Mouse (Mus musculus): ENCODE data around the gene Ugt1a6a. TPM values are rescaled to one million over a fixed set of nuclear protein-coding genes. Genes with fewer than 3 reads are reported as not detected.

Gene Ugt1a6a
- polyA plus RNA-seq, 1 experiment from 2014 or later: 0.80 TPM

GRCm38 (mm10) chr1:88232664-88233380 lies 98.2 kb downstream of the Ugt1a6a start:
- DNase-seq (ENCODE audit: low spot score): no peak
- no peak overlapping the region for H3K4me2 ChIP-seq
- H3K36me3 ChIP-seq (ENCODE audit: control insufficient read depth, insufficient read depth, low read length): no peaks in the 10 kb centered on the region
- H3K4me3 ChIP-seq (ENCODE audit: low read depth, low read length): no peak overlapping the region
- H3K4me1 ChIP-seq (replicated peaks; ENCODE audit: control insufficient read depth, insufficient read depth, low read length): no peaks in the 10 kb centered on the region
- H3K27me3 ChIP-seq (replicated peaks; ENCODE audit: control insufficient read depth, insufficient read depth, low read length): no peaks in the 10 kb centered on the region
- no peak overlapping the region for H3K9ac ChIP-seq (ENCODE audit: low read depth, low read length)
- no peak overlapping the region for H3K27ac ChIP-seq (ENCODE audit: low read depth, low read length)
- peaks cover 94% of the 10 kb centered on the region for H3K9me3 ChIP-seq (ENCODE audit: control insufficient read depth, low read length)
- WGBS: 48% methylated on average over 3 of the region's 3 CpGs
- ATAC-seq (replicated peaks; ENCODE audit: low FRiP score): no peak

GRCm38 (mm10) chr1:88233421-88234247 lies 99.0 kb downstream of the Ugt1a6a start:
- 65% methylated on average over 14 of the region's 14 CpGs for WGBS
- no peak overlapping the region for H3K27ac ChIP-seq (ENCODE audit: low read depth, low read length)
- peaks cover 94% of the 10 kb centered on the region for H3K9me3 ChIP-seq (ENCODE audit: control insufficient read depth, low read length)
- H3K36me3 ChIP-seq (ENCODE audit: control insufficient read depth, insufficient read depth, low read length): no peaks in the 10 kb centered on the region
- H3K4me2 ChIP-seq: no peak overlapping the region
- H3K4me1 ChIP-seq (replicated peaks; ENCODE audit: control insufficient read depth, insufficient read depth, low read length): no peaks in the 10 kb centered on the region
- no peaks in the 10 kb centered on the region for H3K27me3 ChIP-seq (replicated peaks; ENCODE audit: control insufficient read depth, insufficient read depth, low read length)
- H3K9ac ChIP-seq (ENCODE audit: low read depth, low read length): no peak overlapping the region
- ATAC-seq (replicated peaks; ENCODE audit: low FRiP score) (no peak), DNase-seq (ENCODE audit: low spot score) (no peak)
- no peak overlapping the region for H3K4me3 ChIP-seq (ENCODE audit: low read depth, low read length)

GRCm38 (mm10) chr1:88234248-88234610 lies 99.6 kb downstream of the Ugt1a6a start:
- peaks cover 94% of the 10 kb centered on the region for H3K9me3 ChIP-seq (ENCODE audit: control insufficient read depth, low read length)
- H3K9ac ChIP-seq (ENCODE audit: low read depth, low read length): no peak overlapping the region
- WGBS: 60% methylated on average over 4 of the region's 4 CpGs

GRCm38 (mm10) chr1:88234646-88235045 lies 100.0 kb downstream of the Ugt1a6a start:
- Histone ChIP-seq H3K9me3 (ENCODE audit: control insufficient read depth, low read length) (peaks cover 94% of the 10 kb centered on the region), H3K27ac (ENCODE audit: low read depth, low read length) (no peak overlapping the region), H3K4me1 (replicated peaks; ENCODE audit: control insufficient read depth, insufficient read depth, low read length) (no peaks in the 10 kb centered on the region), H3K4me2 (no peak overlapping the region), H3K9ac (ENCODE audit: low read depth, low read length) (no peak overlapping the region), H3K27me3 (replicated peaks; ENCODE audit: control insufficient read depth, insufficient read depth, low read length) (no peaks in the 10 kb centered on the region), H3K4me3 (ENCODE audit: low read depth, low read length) (no peak overlapping the region), H3K36me3 (ENCODE audit: control insufficient read depth, insufficient read depth, low read length) (no peaks in the 10 kb centered on the region)
- 39% methylated on average over 5 of the region's 5 CpGs for WGBS
- no peak for DNase-seq (ENCODE audit: low spot score)
- ATAC-seq (replicated peaks; ENCODE audit: low FRiP score): no peak

More at GRCm38 (mm10) chr1:88234248-88234610, 99.6 kb downstream of the Ugt1a6a start:
- Histone ChIP-seq H3K27ac (ENCODE audit: low read depth, low read length) (no peak overlapping the region), H3K4me1 (replicated peaks; ENCODE audit: control insufficient read depth, insufficient read depth, low read length) (no peaks in the 10 kb centered on the region), H3K4me2 (no peak overlapping the region), H3K36me3 (ENCODE audit: control insufficient read depth, insufficient read depth, low read length) (no peaks in the 10 kb centered on the region), H3K27me3 (replicated peaks; ENCODE audit: control insufficient read depth, insufficient read depth, low read length) (no peaks in the 10 kb centered on the region), H3K4me3 (ENCODE audit: low read depth, low read length) (no peak overlapping the region)
- no peak for ATAC-seq (replicated peaks; ENCODE audit: low FRiP score)
- DNase-seq (ENCODE audit: low spot score): no peak

- peaks cover 93% of the 10 kb centered on the region for H3K9me3 ChIP-seq (ENCODE audit: control insufficient read depth, low read length)
- ATAC-seq (replicated peaks; ENCODE audit: low FRiP score) (no peak), DNase-seq (ENCODE audit: low spot score) (no peak)
- no peaks in the 10 kb centered on the region for H3K27me3 ChIP-seq (replicated peaks; ENCODE audit: control insufficient read depth, insufficient read depth, low read length)
- no peak overlapping the region for H3K4me2 ChIP-seq
- H3K27ac ChIP-seq (ENCODE audit: low read depth, low read length): no peak overlapping the region
- H3K4me1 ChIP-seq (replicated peaks; ENCODE audit: control insufficient read depth, insufficient read depth, low read length): no peaks in the 10 kb centered on the region
- H3K9ac ChIP-seq (ENCODE audit: low read depth, low read length): no peak overlapping the region
- no peaks in the 10 kb centered on the region for H3K36me3 ChIP-seq (ENCODE audit: control insufficient read depth, insufficient read depth, low read length)
- 56% methylated on average over 11 of the region's 11 CpGs for WGBS
- H3K4me3 ChIP-seq (ENCODE audit: low read depth, low read length): no peak overlapping the region
Observed at GRCm38 (mm10) chr1:88235046-88235893, 100.7 kb downstream of the Ugt1a6a start.

- DNase-seq (ENCODE audit: low spot score) (no peak), ATAC-seq (replicated peaks; ENCODE audit: low FRiP score) (no peak)
- Histone ChIP-seq H3K4me3 (ENCODE audit: low read depth, low read length) (no peak overlapping the region), H3K36me3 (ENCODE audit: control insufficient read depth, insufficient read depth, low read length) (no peaks in the 10 kb centered on the region), H3K9ac (ENCODE audit: low read depth, low read length) (no peak overlapping the region), H3K27me3 (replicated peaks; ENCODE audit: control insufficient read depth, insufficient read depth, low read length) (no peaks in the 10 kb centered on the region), H3K9me3 (ENCODE audit: control insufficient read depth, low read length) (peaks cover 93% of the 10 kb centered on the region), H3K27ac (ENCODE audit: low read depth, low read length) (no peak overlapping the region), H3K4me1 (replicated peaks; ENCODE audit: control insufficient read depth, insufficient read depth, low read length) (no peaks in the 10 kb centered on the region), H3K4me2 (no peak overlapping the region)
- 57% methylated on average over 4 of the region's 4 CpGs for WGBS
Observed at GRCm38 (mm10) chr1:88235894-88236415, 101.3 kb downstream of the Ugt1a6a start.

GRCm38 (mm10) chr1:88237311-88237710 lies 102.7 kb downstream of the Ugt1a6a start:
- ATAC-seq (replicated peaks; ENCODE audit: low FRiP score) (no peak), DNase-seq (ENCODE audit: low spot score) (no peak)
- no peak overlapping the region for H3K4me3 ChIP-seq (ENCODE audit: low read depth, low read length)
- WGBS: 68% methylated on average over 5 of the region's 5 CpGs
- no peaks in the 10 kb centered on the region for H3K36me3 ChIP-seq (ENCODE audit: control insufficient read depth, insufficient read depth, low read length)
- H3K4me2 ChIP-seq: no peak overlapping the region
- H3K27ac ChIP-seq (ENCODE audit: low read depth, low read length): no peak overlapping the region
- H3K9ac ChIP-seq (ENCODE audit: low read depth, low read length): no peak overlapping the region
- H3K9me3 ChIP-seq (ENCODE audit: control insufficient read depth, low read length): peaks cover 84% of the 10 kb centered on the region
- H3K4me1 ChIP-seq (replicated peaks; ENCODE audit: control insufficient read depth, insufficient read depth, low read length): no peaks in the 10 kb centered on the region
- H3K27me3 ChIP-seq (replicated peaks; ENCODE audit: control insufficient read depth, insufficient read depth, low read length): no peaks in the 10 kb centered on the region

- Histone ChIP-seq H3K9me3 (ENCODE audit: control insufficient read depth, low read length) (peaks cover 85% of the 10 kb centered on the region), H3K4me3 (ENCODE audit: low read depth, low read length) (no peak overlapping the region), H3K4me2 (no peak overlapping the region), H3K4me1 (replicated peaks; ENCODE audit: control insufficient read depth, insufficient read depth, low read length) (no peaks in the 10 kb centered on the region), H3K36me3 (ENCODE audit: control insufficient read depth, insufficient read depth, low read length) (no peaks in the 10 kb centered on the region), H3K27ac (ENCODE audit: low read depth, low read length) (no peak overlapping the region), H3K9ac (ENCODE audit: low read depth, low read length) (no peak overlapping the region), H3K27me3 (replicated peaks; ENCODE audit: control insufficient read depth, insufficient read depth, low read length) (no peaks in the 10 kb centered on the region)
- ATAC-seq (replicated peaks; ENCODE audit: low FRiP score) (no peak), DNase-seq (ENCODE audit: low spot score) (no peak)
- WGBS: 73% methylated on average over 6 of the region's 6 CpGs
Observed at GRCm38 (mm10) chr1:88238771-88239170, 104.2 kb downstream of the Ugt1a6a start.

All from liver, embryonic 11.5 days (tissue).